Mouse (Mus musculus) megakaryocyte, embryonic 14.5 days (primary cell): ENCODE measurements around the gene Slc35f5.

Experiments used
- FLI1 ChIP-seq: IDR thresholded peaks from 2 replicates; pipeline ENCODE4 v1.6.1; 2012; ENCODE audit warnings: low read length, inconsistent platforms, mixed read lengths
- GATA1 ChIP-seq: IDR thresholded peaks from 3 replicates; pipeline ENCODE4 v1.6.1; 2012; ENCODE audit warnings: mixed read lengths, low read length, inconsistent platforms, borderline replicate concordance

DNA sequence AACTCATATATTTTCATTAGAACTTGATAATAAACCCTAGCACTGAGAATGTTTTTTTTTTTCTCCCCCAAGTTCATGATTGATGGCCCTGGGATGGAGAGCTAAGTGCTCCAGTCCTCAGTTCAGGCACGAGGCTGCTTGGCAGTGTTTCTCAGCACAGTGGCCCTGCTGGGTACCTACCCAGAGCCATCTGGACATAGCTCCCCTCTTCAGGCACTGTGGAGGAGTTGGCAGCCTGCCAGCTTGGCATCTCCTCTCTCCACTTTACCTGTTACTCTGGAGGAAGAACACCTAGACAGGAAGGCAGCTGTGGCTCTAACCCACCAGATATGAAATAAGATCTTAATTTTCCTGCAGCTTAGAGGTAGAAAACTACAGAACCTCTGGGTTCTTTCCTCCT lies 83.2 kb downstream of the Slc35f5 start:
- TF ChIP-seq GATA1 (no peak), FLI1 (no peak)
